Mouse (Mus musculus) ES-Bruce4 (cell line): ENCODE data around the gene Moap1. TPM values are rescaled to one million over a fixed set of nuclear protein-coding genes. Genes with fewer than 3 reads are reported as not detected.

Experiments
- H3K27ac ChIP-seq: 2 replicates; pipeline ENCODE4 v1.5.1; 2012; ENCODE audit warnings: low read length, inconsistent platforms; ENCODE audit not compliant: insufficient read depth
- H3K27me3 ChIP-seq: 2 replicates; pipeline ENCODE4 v1.6.1; 2012; ENCODE audit warnings: mild to moderate bottlenecking, low read length, inconsistent platforms; ENCODE audit not compliant: control insufficient read depth, poor library complexity, insufficient read depth, severe bottlenecking
- H3K36me3 ChIP-seq: 2 replicates; pipeline ENCODE4 v1.6.1; 2012; ENCODE audit warnings: inconsistent platforms, mild to moderate bottlenecking, low read length, moderate library complexity; ENCODE audit not compliant: control insufficient read depth, poor library complexity, insufficient read depth, severe bottlenecking
- H3K4me1 ChIP-seq: one replicate; pipeline ENCODE4 v1.8.1; 2011; ENCODE audit warnings: low read length; ENCODE audit not compliant: control insufficient read depth, insufficient read depth
- H3K4me3 ChIP-seq: 2 replicates; pipeline ENCODE4 v1.5.1; 2011; ENCODE audit warnings: low read depth, mild to moderate bottlenecking, low read length
- H3K9ac ChIP-seq: 2 replicates; pipeline ENCODE4 v1.6.1; 2012; ENCODE audit warnings: low read depth, mild to moderate bottlenecking, inconsistent platforms; ENCODE audit not compliant: poor library complexity, severe bottlenecking
- H3K9me3 ChIP-seq: replicated peaks from 2 replicates; pipeline ENCODE4 v1.6.1; 2012; ENCODE audit warnings: mild to moderate bottlenecking, low read length, inconsistent platforms; ENCODE audit not compliant: control insufficient read depth, poor library complexity, insufficient read depth, severe bottlenecking
- CTCF ChIP-seq: IDR thresholded peaks from one replicate; pipeline ENCODE4 v1.8.1; 2011; ENCODE audit warnings: low read depth, low read length
- EP300 ChIP-seq: IDR thresholded peaks from 2 replicates; pipeline ENCODE4 v1.6.1; 2011; ENCODE audit warnings: low read depth, low read length; ENCODE audit not compliant: insufficient read depth
- POLR2A ChIP-seq: IDR thresholded peaks from one replicate; pipeline ENCODE4 v1.8.1; 2011; ENCODE audit warnings: low read length; ENCODE audit not compliant: insufficient read depth
- polyA plus RNA-seq: library from polyadenylated mRNA; stranded (reverse); fragments of >200 nt; gene quantifications from 2 replicates; pipeline ENCODE4 v1.2.4, GENCODE M21; 2011; ENCODE audit warnings: low read depth; ENCODE audit not compliant: missing spikeins, insufficient read depth, insufficient read length

Gene Moap1
- polyA plus RNA-seq, 1 experiment: 6.7 TPM

- Histone ChIP-seq H3K4me1 (no peaks in the 10 kb centered on the region), H3K36me3 (peaks cover 23% of the 10 kb centered on the region), H3K27ac (no peak overlapping the region), H3K27me3 (no peaks in the 10 kb centered on the region), H3K9ac (no peak overlapping the region), H3K9me3 (no peaks in the 10 kb centered on the region), H3K4me3 (no peak overlapping the region)
- TF ChIP-seq CTCF (no peak), EP300 (no peak), POLR2A (no peak)
These were observed 4.8 kb upstream of the Moap1 start for GRCm38 (mm10) chr12:102748256-102748655.

- H3K9me3 ChIP-seq: no peaks in the 10 kb centered on the region
- H3K4me3 ChIP-seq: peak overlapping the region; percentile 40; the same call in 1 of the 2 replicates
- TF ChIP-seq POLR2A (no peak), EP300 (no peak), CTCF (no peak)
- peak overlapping the region; percentile 95 for H3K9ac ChIP-seq
- no peaks in the 10 kb centered on the region for H3K27me3 ChIP-seq
- no peaks in the 10 kb centered on the region for H3K4me1 ChIP-seq
- H3K27ac ChIP-seq: peak overlapping the region; percentile 32; the same call in 1 of the 2 replicates
- peaks cover 26% of the 10 kb centered on the region for H3K36me3 ChIP-seq
These were observed 1.4 kb upstream of the Moap1 start for GRCm38 (mm10) chr12:102744839-102745238.

- Histone ChIP-seq H3K27ac (no peak overlapping the region; the same call in 1 of the 2 replicates), H3K4me3 (peak overlapping the region; percentile 91), H3K4me1 (no peaks in the 10 kb centered on the region), H3K36me3 (peaks cover 18% of the 10 kb centered on the region), H3K9ac (peak overlapping the region; percentile 95), H3K27me3 (no peaks in the 10 kb centered on the region), H3K9me3 (no peaks in the 10 kb centered on the region)
- TF ChIP-seq CTCF (no peak), EP300 (no peak), POLR2A (no peak)
These were observed 349 bp downstream of the Moap1 start for GRCm38 (mm10) chr12:102743036-102743588.

GRCm38 (mm10) chr12:102742056-102742455, 1.4 kb downstream of the Moap1 start:
- H3K4me1 ChIP-seq: no peaks in the 10 kb centered on the region
- H3K9me3 ChIP-seq: no peaks in the 10 kb centered on the region
- H3K4me3 ChIP-seq: no peak overlapping the region
- H3K36me3 ChIP-seq: peaks cover 17% of the 10 kb centered on the region
- H3K9ac ChIP-seq: peak overlapping the region; percentile 95; the same call in 1 of the 2 replicates
- TF ChIP-seq EP300: no peak
- TF ChIP-seq CTCF: no peak
- no peak for TF ChIP-seq POLR2A
- H3K27me3 ChIP-seq: no peaks in the 10 kb centered on the region
- H3K27ac ChIP-seq: no peak overlapping the region

GRCm38 (mm10) chr12:102740285-102740684, 3.2 kb downstream of the Moap1 start:
- no peak overlapping the region for H3K9ac ChIP-seq
- H3K27ac ChIP-seq: no peak overlapping the region
- no peaks in the 10 kb centered on the region for H3K9me3 ChIP-seq
- H3K4me3 ChIP-seq: no peak overlapping the region
- no peak for TF ChIP-seq CTCF
- no peak for TF ChIP-seq POLR2A
- TF ChIP-seq EP300: no peak
- H3K36me3 ChIP-seq: peaks cover 5% of the 10 kb centered on the region; the same call in 1 of the 2 replicates
- H3K27me3 ChIP-seq: no peaks in the 10 kb centered on the region
- no peaks in the 10 kb centered on the region for H3K4me1 ChIP-seq

GRCm38 (mm10) chr12:102739096-102739495, 4.4 kb downstream of the Moap1 start:
- Histone ChIP-seq H3K9me3 (no peaks in the 10 kb centered on the region), H3K27me3 (no peaks in the 10 kb centered on the region), H3K9ac (no peak overlapping the region), H3K4me3 (no peak overlapping the region), H3K27ac (no peak overlapping the region), H3K4me1 (no peaks in the 10 kb centered on the region), H3K36me3 (0 out of 2 replicates have a peak, but pooled peaks cover 3% of the 10 kb centered on the region)
- TF ChIP-seq CTCF (no peak), POLR2A (no peak), EP300 (no peak)
